16 mouse cellular contexts compared by ENCODE assay signal in genomic region chr15:7597805-7598204, GRCm38 (mm10).
"Had no signal": no experiment of that assay in that cellular context is flagged by ENCODE, and none has a peak within 500 bp of the region (broad histone marks: within the 10 kb centered on the region; RNA-seq: fewer than 3 reads in every experiment).

No protein-coding gene starts in this region.

- H3K4me2 ChIP-seq: lung, embryonic 14.5 days; midbrain, embryonic 11.5 days; midbrain, embryonic 13.5 days; midbrain, embryonic 15.5 days; neural tube, embryonic 13.5 days; neural tube, embryonic 15.5 days had no signal

- DNase-seq: lung, embryonic 14.5 days; retina, postnatal 1 day; right cerebral cortex, adult 18-20 months; right cerebral cortex, postnatal 25 days; right cerebral cortex, postnatal 4 days; spleen, adult 18-20 months; thymus, adult 18-20 months; thymus, postnatal 14 days; thymus, postnatal 36 days had no signal

- H3K9ac ChIP-seq: lung, embryonic 14.5 days; midbrain, embryonic 13.5 days; midbrain, embryonic 15.5 days; neural tube, embryonic 13.5 days; neural tube, embryonic 15.5 days had no signal

- H3K4me1 ChIP-seq: megakaryocyte, embryonic 14.5 days; midbrain, embryonic 13.5 days; midbrain, embryonic 15.5 days; neural tube, embryonic 13.5 days; neural tube, embryonic 15.5 days had no signal

- ATAC-seq: midbrain, embryonic 13.5 days; midbrain, embryonic 15.5 days had no signal

- H3K4me3 ChIP-seq: megakaryocyte, embryonic 14.5 days; midbrain, embryonic 13.5 days; midbrain, embryonic 15.5 days; neural tube, embryonic 13.5 days; neural tube, embryonic 15.5 days had no signal

- H3K27me3 ChIP-seq: megakaryocyte, embryonic 14.5 days; midbrain, embryonic 13.5 days; midbrain, embryonic 15.5 days; neural tube, embryonic 13.5 days; neural tube, embryonic 15.5 days had no signal

- H3K27ac ChIP-seq: macrophage; midbrain, embryonic 13.5 days; midbrain, embryonic 15.5 days; neural tube, embryonic 13.5 days; neural tube, embryonic 15.5 days had no signal

- H3K36me3 ChIP-seq: midbrain, embryonic 13.5 days; midbrain, embryonic 15.5 days; neural tube, embryonic 13.5 days; neural tube, embryonic 15.5 days had no signal

- H3K9me3 ChIP-seq: midbrain, embryonic 13.5 days; midbrain, embryonic 15.5 days; neural tube, embryonic 13.5 days; neural tube, embryonic 15.5 days had no signal
